Mouse (Mus musculus): Measurements from ENCODE around the gene Mier2.

- TF ChIP-seq CTCF (IDR thresholded peaks at IDR 0.05; ENCODE audit: extremely low read depth, insufficient read depth, insufficient read length, insufficient replicate concordance) (no peak), POLR2A (IDR thresholded peaks at IDR 0.05; ENCODE audit: low read depth, low read length) (no peak)
These were observed 30.7 kb upstream of the Mier2 start for GRCm38 (mm10) chr10:79585723-79586122.
